Mouse (Mus musculus) stomach, postnatal 0 days (tissue): ENCODE measurements around the gene Ing4.

Source experiments
- CTCF ChIP-seq: IDR thresholded peaks from 2 replicates; pipeline ENCODE4 v1.5.1; 2016; ENCODE audit warnings: antibody characterized with exemption, low read depth, mild to moderate bottlenecking, moderate library complexity
- EP300 ChIP-seq: optimal IDR thresholded peaks from 2 replicates; pipeline ENCODE3; 2016; ENCODE audit warnings: antibody characterized with exemption

DNA sequence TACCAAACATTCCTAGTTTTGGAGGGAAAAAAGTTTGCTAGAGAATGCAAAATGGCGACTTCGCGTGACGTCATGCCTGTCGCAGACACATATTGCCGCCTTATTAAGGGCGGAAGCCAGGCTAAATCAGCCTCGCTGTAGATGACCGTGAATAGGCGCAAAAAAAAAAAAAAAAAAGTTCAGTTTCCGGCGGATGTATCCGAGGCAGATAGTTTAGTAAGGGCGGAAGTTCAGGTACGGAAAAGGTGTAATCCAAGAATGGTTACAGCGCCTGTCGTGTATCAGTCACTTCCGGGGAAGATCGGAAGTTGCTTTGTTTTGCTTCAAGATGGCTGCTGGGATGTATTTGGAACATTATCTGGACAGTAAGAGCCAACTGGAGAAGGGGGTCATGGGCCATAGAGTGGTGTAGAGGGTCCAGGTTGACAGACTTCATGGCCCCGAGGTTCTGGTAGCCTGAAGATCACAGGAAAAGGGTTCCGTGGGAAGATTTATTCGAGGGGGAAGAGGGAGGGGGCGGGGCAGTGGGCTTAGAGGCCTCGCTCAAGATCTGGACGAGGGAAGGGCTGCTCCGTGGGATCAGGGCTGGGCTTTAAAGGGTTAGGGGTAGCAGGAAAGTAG, at the start of gene Ing4:
- TF ChIP-seq CTCF: no peak
- no peak for TF ChIP-seq EP300
